Mouse (Mus musculus) heart, adult 11 months (tissue): ENCODE measurements around the gene Sgsm2.

ENCODE experiments used
- DNase-seq: peaks from one replicate; pipeline ENCODE4 v3.0.0; 2022

Sgsm2 gene

GRCm38 (mm10) chr11:74839860-74840715 is 56.8 kb downstream of the Sgsm2 start:
- DNase-seq, result peak; percentile 92

- DNase-seq, result peak; percentile 99
Measured at GRCm38 (mm10) chr11:74838971-74839370, 57.9 kb downstream of the Sgsm2 start.

GRCm38 (mm10) chr11:74838441-74838840 is 58.4 kb downstream of the Sgsm2 start:
- peak; percentile 100 for DNase-seq

- DNase-seq, result peak; percentile 100
Measured at GRCm38 (mm10) chr11:74837694-74838431, 59.0 kb downstream of the Sgsm2 start.

GRCm38 (mm10) chr11:74837056-74837693 is 59.7 kb downstream of the Sgsm2 start:
- no peak for DNase-seq

GRCm38 (mm10) chr11:74836225-74837055 is 60.4 kb downstream of the Sgsm2 start:
- DNase-seq, result peak; percentile 95

GRCm38 (mm10) chr11:74835593-74836224 is 61.2 kb downstream of the Sgsm2 start:
- peak; percentile 92 for DNase-seq

- DNase-seq, result peak; percentile 91
Measured at GRCm38 (mm10) chr11:74834650-74835277, 62.1 kb downstream of the Sgsm2 start.

- no peak for DNase-seq
Measured at GRCm38 (mm10) chr11:74834359-74834638, 62.6 kb downstream of the Sgsm2 start.

GRCm38 (mm10) chr11:74833536-74834358 is 63.1 kb downstream of the Sgsm2 start:
- DNase-seq, result peak; percentile 94

- DNase-seq, result peak; percentile 98
Measured at GRCm38 (mm10) chr11:74832503-74833143, 64.2 kb downstream of the Sgsm2 start.

- peak; percentile 100 for DNase-seq
Measured at GRCm38 (mm10) chr11:74831606-74832451, 65.0 kb downstream of the Sgsm2 start.

- peak; percentile 98 for DNase-seq
Measured at GRCm38 (mm10) chr11:74831191-74831605, 65.7 kb downstream of the Sgsm2 start.

- DNase-seq, result peak; percentile 100
Measured at GRCm38 (mm10) chr11:74830256-74831161, 66.4 kb downstream of the Sgsm2 start, which contains the start of gene Mnt. Gene Mnt (plus strand): TSS chr11:74830920.

GRCm38 (mm10) chr11:74829812-74830211 is 67.0 kb downstream of the Sgsm2 start:
- no peak for DNase-seq

- peak; percentile 93 for DNase-seq
Measured at GRCm38 (mm10) chr11:74828965-74829550, 67.8 kb downstream of the Sgsm2 start.

GRCm38 (mm10) chr11:74828404-74828931 is 68.4 kb downstream of the Sgsm2 start:
- peak; percentile 93 for DNase-seq
